Mouse (Mus musculus) adipose tissue, adult 10 weeks (tissue): ENCODE measurements around the gene Noxo1. TPM values are rescaled to one million over a fixed set of nuclear protein-coding genes. Genes with fewer than 3 reads are reported as not detected.

Experiments
- polyA plus RNA-seq: library from polyadenylated mRNA; stranded (reverse); fragments of 350-450 nt; fragmentation: Illumina TruSeq; extraction: RNeasy Lipid Tissue Mini Kit (QIAGEN cat#74804); gene quantifications from one replicate; pipeline ENCODE4 v1.2.3, GENCODE M21; 2014; ENCODE audit warnings: low read depth, low replicate concordance

Noxo1 gene
- 4.2 TPM for polyA plus RNA-seq

DNA sequence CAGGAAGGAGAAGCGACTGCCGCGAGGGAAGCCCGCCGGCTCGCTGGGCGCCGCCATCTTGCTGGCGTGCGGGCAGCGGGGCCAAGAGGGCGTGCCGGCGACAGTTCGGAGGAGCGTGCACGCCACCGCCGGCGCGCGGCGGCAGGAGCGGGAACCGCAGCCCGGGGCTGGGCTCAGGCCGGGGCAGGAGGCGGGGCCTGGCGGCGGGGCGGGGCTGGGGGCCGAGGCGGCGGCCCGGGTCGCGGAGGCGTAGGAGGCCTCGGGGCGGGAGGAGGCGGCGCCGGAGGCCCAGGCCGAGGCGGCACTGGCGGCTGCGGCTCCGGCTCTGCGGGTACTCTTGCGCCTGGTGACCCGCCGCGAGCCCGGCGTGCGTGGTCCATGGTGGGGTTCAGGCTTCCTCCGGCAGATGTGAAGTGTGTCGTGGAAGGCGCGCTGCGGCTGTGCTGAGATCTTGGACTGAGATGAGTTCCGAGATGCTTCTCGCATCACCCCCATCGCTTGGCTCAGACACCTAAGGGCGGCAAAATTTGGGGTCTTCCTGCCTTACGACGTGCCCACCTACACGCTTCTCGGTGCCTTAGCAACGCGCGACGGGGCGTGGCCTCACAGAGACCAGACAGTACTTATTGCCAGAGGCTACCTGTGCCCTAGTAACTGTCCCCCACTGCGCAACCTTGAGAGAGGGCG is at the start of gene Noxo1, which contains the start of gene Gfer:
TSS of gene Noxo1 (plus strand) at position 224 of the 687 bp plus-strand sequence.
TSS of gene Gfer (minus strand) at position 146 of the 687 bp plus-strand sequence.

DNA sequence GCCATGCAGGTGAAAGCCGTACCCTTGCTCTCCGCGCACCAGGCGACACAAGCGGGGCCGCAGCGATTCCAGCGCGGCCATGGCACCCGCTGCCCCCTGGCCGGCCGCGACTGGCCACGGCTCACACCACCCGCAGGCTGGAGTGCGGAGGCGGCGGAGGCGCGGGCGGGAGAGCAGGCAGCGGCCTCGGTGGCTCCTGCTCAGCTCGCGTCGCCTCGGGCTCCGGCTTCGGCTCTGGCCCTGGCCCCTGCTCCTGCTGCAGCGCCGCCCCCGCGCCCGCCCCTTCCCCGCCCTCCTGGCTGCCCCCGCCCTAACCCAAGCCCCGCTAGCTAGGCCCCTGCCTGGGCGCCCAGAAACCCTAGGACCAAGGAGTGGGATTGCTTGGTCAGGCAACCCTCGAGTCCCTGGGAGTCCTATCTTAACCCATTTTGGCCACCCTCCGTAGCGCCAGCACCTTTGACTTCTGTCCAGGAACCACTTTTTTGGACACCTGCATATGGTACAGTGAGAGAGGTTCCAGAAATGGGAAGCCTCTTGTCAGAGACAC is 45.9 kb upstream of the Noxo1 start, which contains the start of gene Slc9a3r2:
TSS of gene Slc9a3r2 (minus strand) at position 258 of the 547 bp plus-strand sequence.

DNA sequence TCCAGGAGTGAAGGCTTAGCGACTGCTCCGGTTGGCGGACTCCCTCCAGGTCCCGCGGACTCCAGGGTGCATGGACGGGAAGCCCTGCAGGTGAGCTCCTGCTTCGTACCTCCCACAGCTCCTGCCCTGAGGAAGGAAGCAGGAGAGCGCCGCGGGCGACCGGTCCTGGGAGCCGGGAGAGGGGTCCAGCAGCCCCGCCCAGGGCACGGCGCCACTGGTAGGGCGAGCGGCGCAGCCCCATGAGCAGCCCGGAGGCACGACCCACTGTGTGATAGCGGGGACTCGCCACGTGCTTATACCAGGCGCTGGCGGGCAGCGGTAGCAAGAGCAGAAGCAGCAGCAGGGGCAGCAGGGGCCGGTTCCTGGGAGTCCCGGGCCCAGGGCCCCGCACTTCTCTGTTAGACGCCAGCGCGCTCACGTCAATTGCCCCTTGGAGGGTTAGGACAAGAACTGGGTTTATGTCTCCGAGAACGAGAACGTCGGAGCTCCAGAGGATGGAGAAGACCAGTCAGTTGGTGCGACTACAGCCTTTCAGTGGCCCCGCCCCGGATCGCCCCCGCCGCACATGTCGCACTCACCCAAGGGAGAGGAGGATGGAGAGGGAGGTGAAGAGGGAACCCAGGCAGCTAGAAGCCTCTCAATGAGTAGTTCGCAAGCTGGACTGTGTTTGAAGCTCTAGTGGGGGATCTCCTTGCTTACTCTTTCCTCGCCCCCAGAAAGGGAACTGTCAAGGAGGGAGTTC is 37.8 kb upstream of the Noxo1 start, which contains the start of gene Npw:
TSS of gene Npw (minus strand) at position 441 of the 742 bp plus-strand sequence.

DNA sequence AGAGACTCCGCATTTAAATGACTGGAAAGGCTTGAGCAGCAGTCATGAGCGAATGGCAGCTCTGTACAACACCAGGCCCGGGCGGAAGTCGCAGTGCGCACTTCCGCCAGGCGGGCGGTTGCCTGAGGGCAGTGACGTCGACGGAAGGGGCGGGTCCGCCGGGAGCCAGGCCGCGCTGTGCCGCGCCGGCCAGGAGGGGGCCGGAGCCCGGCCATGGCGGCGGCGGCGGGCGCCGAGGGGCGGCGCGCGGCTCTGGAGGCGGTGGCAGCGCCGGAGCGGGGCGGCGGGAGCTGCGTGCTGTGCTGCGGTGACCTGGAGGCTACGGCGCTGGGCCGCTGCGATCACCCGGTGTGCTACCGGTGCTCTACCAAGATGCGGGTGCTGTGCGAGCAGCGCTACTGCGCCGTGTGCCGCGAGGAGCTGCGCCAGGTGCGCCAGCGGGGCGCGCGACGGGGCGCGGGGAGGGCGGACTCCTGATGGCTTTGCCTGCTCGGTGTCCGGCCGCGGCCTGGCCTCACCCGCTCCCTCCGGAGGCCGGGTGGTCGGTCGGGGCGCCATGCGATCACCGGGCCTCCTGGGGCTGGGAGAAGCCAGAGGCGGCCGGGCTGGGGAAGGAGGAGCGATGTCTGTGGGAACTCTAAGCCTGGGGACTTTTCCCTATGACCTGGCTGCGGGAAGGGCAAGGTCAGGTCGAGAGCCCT is 26.3 kb upstream of the Noxo1 start, which contains the start of gene Zfp598:
TSS of gene Zfp598 (plus strand) at position 143 of the 701 bp plus-strand sequence.

DNA sequence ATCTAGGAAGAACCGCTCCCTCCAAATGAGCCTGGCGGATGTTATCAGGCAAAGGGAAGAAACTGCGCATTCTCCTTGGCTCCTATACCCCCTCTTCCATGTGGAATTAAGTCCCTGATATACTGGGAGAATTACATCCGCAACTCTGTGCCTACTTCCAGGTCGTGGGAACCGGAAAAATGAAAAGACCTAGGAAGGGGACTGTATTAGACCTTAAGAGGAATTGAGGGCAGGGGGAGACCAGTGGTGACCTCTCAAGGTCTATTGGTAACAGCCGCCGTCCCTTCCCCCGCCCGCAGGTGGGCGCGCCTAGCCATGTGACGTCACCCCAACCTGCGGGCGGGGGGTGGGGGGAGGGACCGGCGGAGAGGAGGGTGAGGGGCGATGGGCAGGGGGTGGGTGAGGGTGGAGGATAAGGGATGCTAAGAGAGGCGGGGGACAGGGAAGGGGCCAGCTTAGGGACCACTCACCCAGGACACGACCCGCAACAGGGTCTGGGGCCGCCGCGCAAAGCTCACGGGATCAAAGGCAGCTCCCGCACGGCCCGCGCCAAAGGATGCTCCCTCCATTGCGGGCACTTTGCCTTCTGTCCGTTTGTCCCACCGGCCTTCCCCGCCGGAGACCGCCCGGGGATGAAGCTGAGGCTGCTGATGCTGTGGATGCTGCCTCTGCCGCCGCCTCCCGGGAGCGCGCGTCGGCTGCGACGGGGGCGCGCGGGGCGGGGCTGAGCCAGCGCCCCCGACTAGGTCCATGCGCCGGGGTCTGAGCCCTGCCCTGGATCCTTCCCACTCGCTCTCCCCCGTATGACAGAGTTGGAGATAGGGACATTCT is 6.6 kb upstream of the Noxo1 start, which contains the start of gene Syngr3:
TSS of gene Syngr3 (minus strand) at position 705 of the 831 bp plus-strand sequence.

DNA sequence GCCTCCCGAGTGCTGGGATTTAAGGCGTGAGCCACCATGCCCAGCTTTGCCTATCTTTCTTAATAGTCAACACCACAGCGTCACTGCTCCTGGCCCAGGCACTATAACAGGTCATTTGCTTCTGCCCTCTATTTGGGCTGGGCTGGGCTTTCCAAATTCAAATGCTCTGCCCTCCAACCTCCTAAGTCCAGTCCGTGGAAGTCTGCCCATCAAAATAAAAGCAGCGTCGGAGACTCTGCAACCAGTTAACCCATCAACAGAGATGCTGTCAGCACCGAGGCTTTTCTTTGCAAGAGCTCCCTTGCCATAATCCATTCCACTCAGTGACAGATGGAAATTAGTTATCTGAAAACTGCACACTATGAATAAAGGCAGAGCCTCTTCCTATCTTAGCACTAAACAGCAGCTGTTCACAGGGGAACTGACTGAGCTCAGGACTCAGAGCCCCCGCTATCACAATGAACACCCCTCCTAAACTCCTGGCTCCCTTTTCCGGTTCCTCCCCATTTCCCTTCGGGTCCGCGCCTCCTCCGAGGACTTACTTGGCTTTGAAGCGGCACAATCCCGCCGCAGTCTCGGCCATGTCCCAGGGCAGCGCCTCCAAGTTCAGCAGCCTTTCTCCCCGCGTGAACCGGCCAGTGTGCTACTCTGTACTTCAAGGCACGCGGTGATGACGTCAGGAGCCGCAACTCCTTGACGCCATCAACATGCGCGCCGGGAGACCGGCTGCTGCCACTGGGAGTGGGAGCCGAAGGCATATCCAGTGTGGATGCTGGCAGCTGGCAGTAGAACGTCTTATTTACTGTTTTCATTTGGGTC is 11.2 kb downstream of the Noxo1 start, which contains the start of gene Tbl3:
TSS of gene Tbl3 (minus strand) at position 679 of the 819 bp plus-strand sequence.

DNA sequence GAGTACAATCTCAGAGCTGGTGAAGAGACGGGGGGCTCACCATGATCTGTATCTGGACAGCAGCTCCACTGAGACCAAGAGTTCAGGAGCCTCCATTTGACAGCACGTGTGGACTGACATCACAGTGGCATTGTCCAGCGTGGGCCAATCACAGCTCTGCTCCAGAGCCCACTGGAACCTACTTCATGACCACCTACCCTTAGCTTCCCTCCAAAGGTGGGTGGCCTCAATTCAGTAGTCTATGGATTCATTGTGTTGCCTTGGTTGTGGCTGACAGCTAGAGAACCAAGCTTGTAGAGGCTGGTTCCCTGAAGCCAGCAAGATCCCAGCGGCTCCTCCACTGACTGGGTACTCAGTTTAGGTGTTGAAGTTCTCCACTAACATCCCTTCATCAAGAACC is 21.9 kb downstream of the Noxo1 start, which contains the start of the genes Rnf151 and Rps2:
TSS of gene Rnf151 (minus strand) at position 121 of the 400 bp plus-strand sequence.
TSS of gene Rps2 (plus strand) at position 174 of the 400 bp plus-strand sequence.

DNA sequence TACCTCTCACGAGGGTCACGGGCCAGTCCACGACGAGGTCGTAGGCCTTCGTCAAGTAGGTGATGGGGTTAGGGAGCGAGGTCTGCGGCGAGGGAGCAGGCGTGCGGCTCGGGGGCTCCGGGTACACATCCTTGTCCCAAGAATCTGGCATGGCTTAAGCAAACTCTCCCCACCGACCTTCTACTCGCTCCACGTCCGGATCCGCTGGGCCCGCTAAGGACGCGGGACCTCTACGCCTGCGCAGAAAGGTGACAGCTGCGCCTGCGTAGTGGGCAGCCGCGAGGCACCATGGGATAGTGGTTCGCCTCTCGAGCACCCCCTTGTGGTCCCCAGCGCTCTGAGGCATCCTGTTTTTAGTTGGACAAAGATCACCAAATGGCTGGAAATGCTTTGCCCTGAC is 28.1 kb downstream of the Noxo1 start, which contains the start of gene Ndufb10:
TSS of gene Ndufb10 (minus strand) at position 295 of the 400 bp plus-strand sequence.

DNA sequence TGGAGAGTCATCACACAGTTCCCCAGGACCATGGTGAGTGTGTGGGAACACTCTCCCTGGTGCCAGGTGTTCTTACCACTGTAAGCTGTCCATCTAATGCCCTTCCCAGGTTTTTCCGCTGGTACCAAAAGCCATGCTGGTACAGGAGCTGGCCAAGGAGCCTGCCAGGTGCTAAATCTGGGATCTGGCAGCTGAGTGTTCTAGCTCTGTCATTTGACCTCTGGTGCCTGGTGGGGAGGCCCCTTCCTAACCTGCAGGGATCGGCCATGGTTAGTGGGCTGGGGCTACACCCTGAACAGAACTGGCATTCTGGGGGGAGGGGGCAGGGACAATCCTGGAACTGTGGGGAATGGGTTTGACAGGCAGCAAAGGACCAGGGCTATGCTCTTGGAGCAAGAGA is 31.6 kb downstream of the Noxo1 start, which contains the start of gene Rpl3l:
TSS of gene Rpl3l (plus strand) at position 203 of the 400 bp plus-strand sequence.

DNA sequence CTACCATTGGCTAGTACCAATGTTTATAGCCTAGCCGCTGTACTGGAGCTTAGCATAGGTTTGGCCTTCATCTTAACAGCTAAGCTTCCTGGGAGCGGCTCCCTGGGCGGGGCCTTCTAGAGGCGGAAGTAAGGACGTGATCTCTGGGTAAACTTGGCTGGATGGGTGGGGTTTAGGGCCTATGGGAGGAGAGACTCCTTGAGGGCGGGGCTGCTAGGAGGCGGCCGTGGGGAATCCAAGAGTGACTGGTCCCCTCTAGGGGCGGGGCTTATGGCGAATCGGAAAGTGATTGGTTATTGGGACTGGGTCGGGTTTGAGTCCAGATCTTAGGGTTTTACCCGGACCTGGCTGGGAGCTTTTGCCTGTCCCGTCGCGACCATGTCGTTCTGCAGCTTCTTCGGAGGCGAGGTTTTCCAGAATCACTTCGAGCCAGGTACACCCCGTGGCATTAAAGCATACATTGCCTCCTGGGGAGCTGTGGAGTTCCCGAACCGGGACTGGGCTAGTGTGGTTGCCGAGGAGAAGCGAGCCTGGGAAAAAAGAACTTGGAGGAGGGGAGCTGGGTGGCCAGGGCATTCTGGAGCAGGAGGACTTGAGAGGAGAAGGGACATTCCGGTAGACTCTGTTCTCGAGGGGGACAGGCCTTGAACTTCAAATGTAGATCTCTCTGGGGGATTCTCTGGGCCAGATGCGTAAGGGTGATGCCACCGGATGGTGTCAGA is 40.5 kb downstream of the Noxo1 start, which contains the start of gene Msrb1:
TSS of gene Msrb1 (plus strand) at position 313 of the 722 bp plus-strand sequence.

Other genes starting within 250 kb of the Noxo1 start
- gene E4f1, start 225.9 kb upstream of the Noxo1 start, polyA plus RNA-seq: 40.1 TPM
- 63.0 TPM for gene Pgp, start 225.8 kb upstream of the Noxo1 start, polyA plus RNA-seq
- 1.4 TPM for gene Bricd5, start 222.3 kb upstream of the Noxo1 start, polyA plus RNA-seq
- 16.6 TPM for gene Mlst8, start 217.2 kb upstream of the Noxo1 start, polyA plus RNA-seq
- gene Caskin1, start 207.6 kb upstream of the Noxo1 start, polyA plus RNA-seq: 1.7 TPM
- 99.5 TPM for gene Traf7, start 168.3 kb upstream of the Noxo1 start, polyA plus RNA-seq
- gene Rab26, start 162.0 kb upstream of the Noxo1 start, polyA plus RNA-seq: 59.2 TPM
- gene Pkd1, start 146.4 kb upstream of the Noxo1 start, polyA plus RNA-seq: 51.6 TPM
- gene Tsc2, start 63.6 kb upstream of the Noxo1 start, polyA plus RNA-seq: 71.7 TPM
- gene Nthl1, start 63.6 kb upstream of the Noxo1 start, polyA plus RNA-seq: 10.0 TPM
- 43.1 TPM for gene Slc9a3r2, start 45.9 kb upstream of the Noxo1 start, polyA plus RNA-seq
- gene Npw, start 37.8 kb upstream of the Noxo1 start, polyA plus RNA-seq: not detected
- gene Zfp598, start 26.5 kb upstream of the Noxo1 start, polyA plus RNA-seq: 33.7 TPM
- not detected for gene Syngr3, start 6.3 kb upstream of the Noxo1 start, polyA plus RNA-seq
- gene Gfer, start 78 bp upstream of the Noxo1 start, polyA plus RNA-seq: 27.0 TPM
- gene Tbl3, start 11.4 kb downstream of the Noxo1 start, polyA plus RNA-seq: 20.3 TPM
- 8.2 TPM for gene Rnf151, start 21.8 kb downstream of the Noxo1 start, polyA plus RNA-seq
- 1,196 TPM for gene Rps2, start 21.9 kb downstream of the Noxo1 start, polyA plus RNA-seq
- 212 TPM for gene Ndufb10, start 28.2 kb downstream of the Noxo1 start, polyA plus RNA-seq
- 44.8 TPM for gene Rpl3l, start 31.6 kb downstream of the Noxo1 start, polyA plus RNA-seq
- 165 TPM for gene Msrb1, start 40.4 kb downstream of the Noxo1 start, polyA plus RNA-seq
- gene Hs3st6, start 56.8 kb downstream of the Noxo1 start, polyA plus RNA-seq: 22.6 TPM
- 1.1 TPM for gene Meiob, start 108.1 kb downstream of the Noxo1 start, polyA plus RNA-seq
- gene Hagh, start 143.9 kb downstream of the Noxo1 start, polyA plus RNA-seq: 75.0 TPM
- 15.6 TPM for gene Fahd1, start 154.1 kb downstream of the Noxo1 start, polyA plus RNA-seq
- gene Igfals, start 169.8 kb downstream of the Noxo1 start, polyA plus RNA-seq: 11.6 TPM
- gene Nubp2, start 190.1 kb downstream of the Noxo1 start, polyA plus RNA-seq: 38.1 TPM
- 33.3 TPM for gene Spsb3, start 190.4 kb downstream of the Noxo1 start, polyA plus RNA-seq
- gene Eme2, start 198.9 kb downstream of the Noxo1 start, polyA plus RNA-seq: 35.3 TPM
- gene Mrps34, start 198.9 kb downstream of the Noxo1 start, polyA plus RNA-seq: 79.8 TPM
- gene Nme3, start 200.3 kb downstream of the Noxo1 start, polyA plus RNA-seq: 52.6 TPM
- gene Mapk8ip3, start 240.7 kb downstream of the Noxo1 start, polyA plus RNA-seq: 54.7 TPM